In the genomic region with DNA sequence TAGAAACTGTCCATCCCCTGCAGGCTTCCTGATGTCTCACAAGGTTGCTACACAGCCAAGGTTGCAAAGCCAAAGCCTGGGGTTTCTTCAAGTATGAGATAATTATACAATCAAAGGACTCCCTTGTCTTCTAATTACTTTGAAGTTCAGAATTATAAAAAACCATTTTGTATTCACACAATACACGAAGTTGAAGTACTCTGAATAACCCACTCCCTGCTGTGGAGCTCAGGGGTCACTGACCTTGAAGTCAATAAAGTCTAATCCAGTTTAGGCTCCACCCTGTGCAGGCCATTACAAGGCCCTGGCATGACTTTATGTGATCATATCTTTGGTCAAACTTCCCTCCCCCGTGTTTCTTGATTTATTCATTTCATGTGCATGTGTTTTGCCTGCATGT, we compare ENCODE assay signal across 26 mouse cellular contexts.
"Had no signal": no experiment of that assay in that cellular context is flagged by ENCODE, and none has a peak within 500 bp of the region (broad histone marks: within the 10 kb centered on the region; RNA-seq: fewer than 3 reads in every experiment).

No protein-coding gene starts in this region.

- H3K36me3 ChIP-seq: heart, embryonic 10.5 days; heart, embryonic 12.5 days; hindbrain, embryonic 10.5 days; hindbrain, embryonic 12.5 days; kidney, embryonic 15.5 days; liver, embryonic 12.5 days had no signal

- H3K9me3 ChIP-seq: heart, embryonic 10.5 days; heart, embryonic 12.5 days; hindbrain, embryonic 10.5 days; hindbrain, embryonic 12.5 days; kidney, embryonic 15.5 days; limb, embryonic 13.5 days; limb, embryonic 15.5 days; liver, embryonic 12.5 days had no signal

- H3K27me3 ChIP-seq: heart, embryonic 12.5 days; hindbrain, embryonic 12.5 days; kidney, embryonic 15.5 days; limb, embryonic 13.5 days; limb, embryonic 15.5 days; liver, embryonic 12.5 days had no signal

- ATAC-seq: hindbrain, postnatal 0 days; intestine, embryonic 16.5 days; liver, embryonic 12.5 days had no signal

- H3K9ac ChIP-seq: heart, embryonic 12.5 days; hindbrain, embryonic 12.5 days; hindbrain, embryonic 14.5 days; kidney, embryonic 15.5 days; limb, embryonic 13.5 days; limb, embryonic 15.5 days; liver, embryonic 12.5 days; liver, embryonic 14.5 days had no signal

- H3K4me2 ChIP-seq: heart, embryonic 12.5 days; hindbrain, embryonic 12.5 days; hindbrain, embryonic 14.5 days; kidney, embryonic 15.5 days; limb, embryonic 13.5 days; limb, embryonic 15.5 days; liver, embryonic 12.5 days had no signal

- H3K4me3 ChIP-seq: gastrocnemius, adult 2 months; heart, embryonic 10.5 days; heart, embryonic 12.5 days; hindbrain, embryonic 10.5 days; hindbrain, embryonic 12.5 days; kidney, embryonic 15.5 days; left cerebral cortex, adult 2 months; limb, embryonic 13.5 days; limb, embryonic 15.5 days; liver, embryonic 12.5 days had no signal

- H3K27ac ChIP-seq: gastrocnemius, adult 2 months; heart, embryonic 10.5 days; hindbrain, embryonic 10.5 days; hindbrain, embryonic 12.5 days; hindbrain, embryonic 14.5 days; hindbrain, postnatal 0 days; kidney, embryonic 15.5 days; kidney, postnatal 0 days; left cerebral cortex, adult 2 months; limb, embryonic 13.5 days; limb, embryonic 15.5 days; liver, embryonic 12.5 days; liver, embryonic 14.5 days had no signal

- H3K4me1 ChIP-seq: liver, embryonic 12.5 days had no signal

- DNase-seq: gastrocnemius, adult 2 months; gastrocnemius, postnatal 10 days; gastrocnemius, postnatal 25 days; heart, adult 18-20 months; heart, postnatal 10 days; heart, postnatal 4 days; kidney, adult 11 months; kidney, adult 2 months; kidney, adult 9 months; kidney, postnatal 14 days; kidney, postnatal 36 days; left cerebral cortex, postnatal 4 days had no signal
